11 mouse cellular contexts compared by ENCODE assay signal in the genomic region with DNA sequence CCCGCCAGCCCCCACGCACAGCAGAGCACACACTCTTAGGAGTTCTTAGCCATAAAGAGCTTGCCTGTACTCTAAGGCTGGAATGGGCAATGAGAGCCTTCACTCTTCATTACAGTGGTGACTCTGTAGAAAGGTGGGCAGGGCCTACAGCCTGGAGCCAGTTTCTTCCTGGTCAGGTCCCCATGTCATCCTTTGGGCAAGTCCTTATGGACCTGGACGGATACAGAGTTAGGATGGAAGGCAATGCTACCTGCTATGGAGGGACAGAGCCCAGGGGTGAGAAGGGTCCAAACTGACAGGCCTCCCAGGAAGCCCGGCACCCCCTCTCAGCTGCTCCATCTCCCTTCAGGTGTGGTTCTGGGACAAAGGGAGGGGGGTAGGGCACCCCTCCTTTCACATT. TPM values are rescaled to one million over a fixed set of nuclear protein-coding genes. Genes with fewer than 3 reads are reported as not detected.
DNase-seq lines count a peak whose midpoint lies in the region; ATAC-seq and TF ChIP-seq lines count a peak whose summit lies in the region.
"Had no signal": no experiment of that assay in that cellular context is flagged by ENCODE, and none has a peak within 500 bp of the region (broad histone marks: within the 10 kb centered on the region; RNA-seq: fewer than 3 reads in every experiment).

No protein-coding gene starts in this region.

- H3K9ac ChIP-seq in lung, embryonic 16.5 days (ENCODE audit: low read length) = peak overlapping the region; percentile 38
- no peak overlapping the region; the same call in 1 of the 2 replicates for H3K9ac ChIP-seq in hindbrain, embryonic 15.5 days
- H3K9ac ChIP-seq in neural tube, embryonic 15.5 days (replicated peaks) = 0 out of 2 replicates have a peak overlapping the region, but pooled peaks have one; percentile 23

- no peaks in the 10 kb centered on the region for H3K9me3 ChIP-seq in lung, embryonic 16.5 days (ENCODE audit: control insufficient read depth, low read length)
- no peaks in the 10 kb centered on the region for H3K9me3 ChIP-seq in hindbrain, embryonic 15.5 days
- no peaks in the 10 kb centered on the region for H3K9me3 ChIP-seq in neural tube, embryonic 15.5 days (replicated peaks)

- intact Hi-C loops in gastrocnemius, adult 2 months (cut with DNase I) = no loop called here
- intact Hi-C loops in gastrocnemius, postnatal 36 days (cut with DNase I) = loop anchor here (2.0 kb wide), 1 partner anchor 13 kb away; no protein-coding TSS in a partner anchor

- 59% methylated on average over 4 of the region's 4 CpGs for WGBS in lung, embryonic 16.5 days
- WGBS in hindbrain, embryonic 15.5 days = 71% methylated on average over 4 of the region's 4 CpGs
- 73% methylated on average over 4 of the region's 4 CpGs for WGBS in neural tube, embryonic 15.5 days

- ATAC-seq in lung, embryonic 16.5 days (ENCODE audit: low read depth) = no peak
- ATAC-seq in hindbrain, embryonic 15.5 days (ENCODE audit: low FRiP score, low read depth) = no peak
- no peak for ATAC-seq in neural tube, embryonic 15.5 days (ENCODE audit: low FRiP score)

- no peaks in the 10 kb centered on the region for H3K27me3 ChIP-seq in lung, embryonic 16.5 days (ENCODE audit: control insufficient read depth, insufficient read depth, low read depth, low read length)
- no peaks in the 10 kb centered on the region for H3K27me3 ChIP-seq in hindbrain, embryonic 15.5 days
- H3K27me3 ChIP-seq in neural tube, embryonic 15.5 days (replicated peaks) = no peaks in the 10 kb centered on the region

- peak overlapping the region; percentile 97 for H3K27ac ChIP-seq in gastrocnemius, adult 2 months
- H3K27ac ChIP-seq in lung, embryonic 16.5 days (ENCODE audit: low read length) = peak overlapping the region; percentile 95
- H3K27ac ChIP-seq in hindbrain, embryonic 15.5 days (replicated peaks) = 0 out of 2 replicates have a peak overlapping the region, but pooled peaks have one; percentile 47
- no peak overlapping the region for H3K27ac ChIP-seq in neural tube, embryonic 15.5 days (replicated peaks)

- H3K4me1 ChIP-seq in lung, embryonic 16.5 days (replicated peaks; ENCODE audit: control insufficient read depth, insufficient read depth, low read length) = peaks cover 79% of the 10 kb centered on the region
- peaks cover 88% of the 10 kb centered on the region for H3K4me1 ChIP-seq in hindbrain, embryonic 15.5 days (replicated peaks)
- H3K4me1 ChIP-seq in neural tube, embryonic 15.5 days = peaks cover 88% of the 10 kb centered on the region

- peak overlapping the region; percentile 54 for H3K4me3 ChIP-seq in gastrocnemius, adult 2 months
- no peak overlapping the region for H3K4me3 ChIP-seq in lung, embryonic 16.5 days (ENCODE audit: low read length)
- no peak overlapping the region for H3K4me3 ChIP-seq in hindbrain, embryonic 15.5 days
- no peak overlapping the region for H3K4me3 ChIP-seq in neural tube, embryonic 15.5 days (replicated peaks)

- peak overlapping the region; percentile 4; the same call in 1 of the 2 replicates for H3K4me2 ChIP-seq in lung, embryonic 16.5 days (ENCODE audit: low read depth, low read length)
- no peak overlapping the region for H3K4me2 ChIP-seq in hindbrain, embryonic 15.5 days
- no peak overlapping the region for H3K4me2 ChIP-seq in neural tube, embryonic 15.5 days

- H3K36me3 ChIP-seq in lung, embryonic 16.5 days (ENCODE audit: control insufficient read depth, insufficient read depth, low read length) = no peaks in the 10 kb centered on the region
- H3K36me3 ChIP-seq in hindbrain, embryonic 15.5 days = no peaks in the 10 kb centered on the region
- no peaks in the 10 kb centered on the region for H3K36me3 ChIP-seq in neural tube, embryonic 15.5 days

- DNase-seq in gastrocnemius, adult 2 months = no peak
- DNase-seq in gastrocnemius, postnatal 36 days = no peak
- no peak for DNase-seq in lung, postnatal 25 days (ENCODE audit: low spot score)
- DNase-seq in adrenal gland, postnatal 4 days (ENCODE audit: low spot score in 2 of 2) = no peak
- no peak for DNase-seq in thymus, postnatal 10 days (ENCODE audit: low spot score in 2 of 2)

- TF ChIP-seq CTCF in gastrocnemius, adult 2 months (IDR thresholded peaks at IDR 0.05) = no peak

RNA-seq across cellular contexts. Expression of a gene that starts 7.8 kb away (rescaled TPM):
- 10 to 100 TPM; 10.8 to 12.6 TPM for total RNA-seq in gastrocnemius, adult 2 months (2021)
- 10 to 100 TPM in 1 of 2 experiments, 1 to 10 TPM in 1; 9.4 to 10.5 TPM for total RNA-seq in gastrocnemius, postnatal 36 days (2021)
- polyA plus RNA-seq in lung, embryonic 16.5 days (2015; fragmentation: Nextera tagmentation; extraction: Ambion mirVana) = 49.2 and 52.1 TPM in 2 replicates
- 46.5 and 54.2 TPM in 2 replicates for polyA plus RNA-seq in hindbrain, embryonic 15.5 days (2015; fragmentation: Nextera tagmentation; extraction: Ambion mirVana)
- 41.5 and 42.8 TPM in 2 replicates for polyA plus RNA-seq in neural tube, embryonic 15.5 days (2015; fragmentation: Nextera tagmentation; extraction: Ambion mirVana)
- 10 to 100 TPM; 94.4 to 94.5 TPM for total RNA-seq in adrenal gland, postnatal 4 days (2021)
- total RNA-seq: megakaryocyte-erythroid progenitor cell, adult 5-6 weeks had no signal

RNA-seq across cellular contexts. Expression of a gene that starts 45.0 kb away (rescaled TPM):
- not detected for total RNA-seq in gastrocnemius, adult 2 months (2021)
- total RNA-seq in gastrocnemius, postnatal 36 days (2021) = not detected
- polyA plus RNA-seq in lung, embryonic 16.5 days (2015; fragmentation: Nextera tagmentation; extraction: Ambion mirVana) = 1.2 TPM in 1 of 2 replicates, not detected in the other
- polyA plus RNA-seq in hindbrain, embryonic 15.5 days (2015; fragmentation: Nextera tagmentation; extraction: Ambion mirVana) = 1.00 and 1.9 TPM in 2 replicates
- polyA plus RNA-seq in neural tube, embryonic 15.5 days (2015; fragmentation: Nextera tagmentation; extraction: Ambion mirVana) = 25.6 TPM in 1 of 2 replicates, not detected in the other
- 1,000 to 10,000 TPM in 1 of 2 experiments, 1 to 10 TPM in 1; 1.1 to 5,957 TPM for total RNA-seq in adrenal gland, postnatal 4 days (2021)
- total RNA-seq: CH12.LX; layer of hippocampus, postnatal 14 days; megakaryocyte-erythroid progenitor cell, adult 5-6 weeks had no signal

Comparison
In these comparisons a context has a peak if more than half of its experiments do, and no peak if none do; other contexts are left out.
1. RNA of a gene that starts 7.8 kb away (total RNA-seq): 94.4 to 94.5 TPM in adrenal gland, postnatal 4 days; 10.8 to 12.6 TPM in gastrocnemius, adult 2 months and 9.4 to 10.5 TPM in gastrocnemius, postnatal 36 days; every median in the first group is over 4 times any median in the second.